Mouse (Mus musculus) c-Kit-positive CD71-negative TER-119-negative erythroid progenitor cells, embryonic 14.5 days (primary cell): ENCODE results near the gene Il20rb.

Source experiments
- DNase-seq: peaks from one replicate; pipeline ENCODE4 v3.0.0-alpha.2; 2013; ENCODE audit warnings: low read depth

Il20rb gene

DNA sequence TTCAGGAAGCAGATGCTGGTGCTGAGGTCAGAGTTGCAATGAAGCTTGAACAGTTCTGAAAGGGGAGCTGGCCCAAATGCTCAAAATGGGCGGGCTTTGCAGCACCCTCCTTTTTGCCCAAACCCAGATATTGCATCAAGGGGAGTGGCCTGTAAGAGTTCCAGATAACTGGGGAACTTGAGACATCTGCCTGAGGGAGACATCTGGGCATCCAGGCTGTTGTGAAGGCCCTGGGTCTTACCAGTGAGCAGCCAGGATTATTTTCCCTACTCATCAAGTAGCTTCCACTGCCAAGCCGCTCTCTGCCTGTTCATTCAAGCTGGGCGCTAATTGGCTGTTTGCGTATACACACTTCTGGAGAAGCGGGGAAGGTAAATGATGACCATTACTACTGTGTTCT lies at the start of gene Il20rb:
Gene Il20rb (minus strand): TSS at position 358 of the 400 bp plus-strand sequence.
- no peak for DNase-seq

DNA sequence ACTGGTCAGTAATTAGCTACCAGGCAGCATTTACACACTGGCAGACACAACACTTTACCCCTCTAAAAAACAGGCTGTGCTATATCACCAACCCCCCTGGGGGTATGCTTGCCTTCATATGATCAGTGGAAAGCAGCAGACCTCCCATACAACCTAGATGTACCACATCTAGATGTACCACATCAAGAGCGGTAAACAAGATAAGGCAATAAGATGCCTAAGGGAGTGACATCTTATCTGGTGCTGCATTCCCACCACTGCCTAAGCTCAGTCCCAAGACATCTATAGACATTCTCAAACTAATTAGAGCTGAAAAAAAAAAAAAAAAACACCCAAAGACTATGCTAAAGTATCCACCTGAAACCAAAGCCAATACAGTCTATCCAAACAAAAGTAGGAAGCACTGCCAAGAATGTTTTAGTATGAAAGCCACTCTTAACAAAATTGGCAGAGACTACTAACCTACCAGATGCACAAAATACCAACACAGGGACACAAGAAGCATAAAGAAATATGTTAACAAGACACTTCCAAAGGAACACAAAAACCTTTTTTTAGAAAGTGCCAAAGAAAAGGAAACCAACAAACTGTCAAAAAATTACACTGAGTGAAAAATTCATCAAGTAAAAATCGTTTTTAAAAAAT lies 49.2 kb upstream of the Il20rb start:
- no peak for DNase-seq

DNA sequence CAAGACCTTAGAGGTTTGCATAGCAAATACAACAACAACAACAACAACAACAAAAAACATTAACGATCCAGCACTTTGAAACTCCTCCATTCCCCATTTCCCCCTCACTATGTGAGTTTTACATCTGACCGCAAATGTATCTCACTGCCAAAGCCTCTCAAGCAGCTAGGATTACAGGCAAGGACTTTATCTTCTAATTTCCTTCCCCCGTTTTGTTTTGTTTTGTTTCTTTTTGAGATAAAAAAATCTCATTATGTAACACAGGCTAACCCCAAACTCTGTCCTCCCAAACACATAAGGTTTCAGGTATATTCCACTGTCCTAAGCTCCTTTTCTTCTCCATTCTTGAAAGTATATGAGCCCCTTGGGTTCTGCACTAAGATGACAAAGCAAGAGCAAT lies 48.1 kb upstream of the Il20rb start:
- no peak for DNase-seq

DNA sequence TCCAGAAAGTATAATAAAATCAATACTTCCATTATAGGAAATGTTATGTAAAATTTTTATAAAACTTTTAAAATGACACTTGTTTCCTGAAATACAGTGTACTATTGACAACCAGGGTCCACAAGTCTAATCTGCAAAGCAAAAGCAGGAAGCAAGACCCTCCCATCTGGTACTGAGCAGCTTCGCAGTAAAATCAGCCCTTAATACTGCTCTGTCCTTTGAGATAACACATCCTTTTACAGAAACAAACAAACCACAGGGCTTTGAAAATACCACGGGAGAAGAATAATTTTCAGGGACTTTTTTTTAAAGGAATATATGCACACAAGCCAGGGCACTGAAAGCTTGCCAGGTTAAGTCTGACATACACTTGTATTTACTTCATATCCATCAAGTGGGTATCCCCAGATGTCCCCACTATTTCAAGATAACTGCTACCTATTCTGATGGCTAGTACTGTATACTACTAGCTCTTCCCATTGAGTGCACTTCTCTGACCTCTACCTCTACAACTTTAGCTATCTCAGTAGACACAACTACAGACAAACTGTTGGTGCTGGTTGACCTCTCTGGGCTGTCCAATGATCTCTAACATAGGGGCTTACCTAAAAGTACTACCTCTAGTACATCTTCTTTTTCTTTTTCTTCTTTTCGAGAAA lies 46.4 kb upstream of the Il20rb start:
- DNase-seq = no peak

DNA sequence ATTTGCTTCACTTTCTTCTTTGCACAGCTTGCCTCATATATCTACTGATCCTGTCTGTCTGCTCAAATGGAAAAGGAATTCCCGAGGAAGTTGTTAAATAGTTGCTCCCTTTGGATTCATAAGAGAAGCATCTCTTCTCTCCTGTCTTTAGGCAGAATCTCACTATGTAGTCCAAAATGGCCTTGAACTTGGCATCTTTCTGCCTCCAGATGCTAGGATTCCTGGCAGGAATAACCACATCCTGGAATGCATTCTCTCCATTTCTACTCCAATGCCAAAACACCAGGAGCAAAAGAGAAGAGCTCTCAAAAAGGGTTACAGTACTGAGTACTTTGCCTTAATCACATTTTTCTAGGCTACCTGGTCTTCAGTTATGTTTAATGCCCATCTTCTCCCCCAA lies 44.7 kb upstream of the Il20rb start:
- DNase-seq = no peak

DNA sequence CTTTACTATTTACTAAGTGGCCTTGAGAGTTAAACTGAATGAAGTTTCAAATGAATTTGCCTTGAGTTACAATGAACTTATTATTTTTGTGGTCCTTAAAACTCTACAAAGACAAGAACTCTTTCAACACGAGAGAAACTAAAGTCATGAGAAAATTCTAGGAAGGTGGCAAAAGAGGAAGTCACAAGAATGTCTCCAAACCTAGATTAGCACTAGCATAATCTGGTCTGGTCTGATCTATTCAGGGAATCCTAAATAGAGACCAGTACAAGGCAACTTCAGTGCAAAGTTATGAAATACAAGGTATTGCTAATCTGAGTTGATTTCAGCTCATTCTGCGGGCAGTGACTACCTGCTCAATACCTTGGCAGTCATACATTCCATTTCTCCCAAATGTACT lies 38.6 kb upstream of the Il20rb start:
- no peak for DNase-seq

DNA sequence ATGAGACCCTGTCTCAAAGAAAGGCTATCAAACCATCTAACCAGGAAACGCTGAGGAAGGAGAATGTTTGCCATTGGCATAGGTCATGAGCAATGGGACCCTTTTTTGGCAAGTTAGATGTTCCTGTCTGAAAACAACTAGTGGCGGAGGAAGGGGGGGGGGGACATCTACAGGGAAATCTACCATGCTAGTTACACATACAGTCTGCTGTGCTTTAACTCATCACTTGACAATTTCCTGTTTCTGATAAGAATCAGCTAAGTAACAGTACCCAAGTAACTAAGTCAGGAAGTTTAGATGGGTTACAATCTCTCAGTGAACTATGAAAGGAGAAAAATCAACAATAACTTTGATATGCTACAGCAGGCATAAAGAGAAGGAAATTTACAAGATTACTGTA lies 35.4 kb upstream of the Il20rb start:
- DNase-seq = no peak

DNA sequence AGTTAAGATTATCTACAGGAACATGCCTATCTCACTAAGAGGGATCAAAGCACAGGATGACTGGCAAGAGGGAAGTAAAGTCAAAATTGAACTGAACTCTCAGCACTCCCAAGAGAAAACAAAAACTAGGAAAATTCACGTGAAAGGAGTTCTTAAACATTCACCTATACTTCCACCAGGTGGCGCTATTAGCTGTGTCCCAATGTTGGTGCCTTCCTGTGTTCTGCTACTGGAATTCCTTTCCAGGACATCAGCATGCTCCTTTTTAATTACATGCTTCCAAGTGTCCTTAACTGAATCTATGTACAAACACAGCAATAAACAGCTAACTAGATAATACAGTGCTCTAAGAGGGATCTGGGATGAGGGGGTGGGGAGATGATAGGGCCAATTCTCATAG lies 34.0 kb upstream of the Il20rb start:
- DNase-seq = peak; percentile 24

DNA sequence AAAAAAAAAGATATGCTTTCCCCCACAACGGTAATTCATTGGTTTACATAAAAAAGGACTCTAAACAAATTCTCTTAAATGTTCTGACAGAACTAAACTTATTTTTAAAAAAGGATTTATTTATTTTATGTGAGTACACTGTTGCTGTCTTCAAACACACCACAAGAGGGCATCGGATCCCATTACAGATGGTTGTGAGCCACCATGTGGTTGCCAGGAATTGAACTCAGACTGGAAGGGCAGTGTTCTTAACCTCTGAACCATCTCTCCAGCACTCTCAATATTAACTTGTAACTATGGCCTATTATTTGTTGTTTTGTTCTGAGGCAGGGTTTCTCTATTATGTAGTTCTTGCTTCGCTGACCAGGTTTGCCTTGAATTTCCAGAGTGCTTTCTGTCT lies 33.4 kb upstream of the Il20rb start:
- no peak for DNase-seq

DNA sequence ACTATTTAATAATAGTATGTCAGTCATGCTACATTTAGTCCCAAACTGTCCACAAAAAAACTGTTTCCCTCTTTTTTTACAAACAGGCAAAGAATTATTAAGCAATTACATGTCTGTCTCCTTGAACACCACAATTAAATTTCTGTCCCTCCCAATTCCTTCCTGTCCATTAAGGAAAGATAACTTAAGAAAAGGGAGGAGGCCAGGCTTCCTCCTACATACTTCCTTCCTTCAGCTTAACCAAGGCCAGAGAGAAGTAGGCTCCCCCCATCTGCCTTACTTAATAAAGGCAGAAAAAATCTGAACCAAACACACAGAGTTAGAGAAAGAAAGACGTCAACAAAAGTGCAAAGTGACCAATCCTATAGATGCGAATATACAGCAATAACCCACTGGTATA lies 21.0 kb upstream of the Il20rb start:
- no peak for DNase-seq

DNA sequence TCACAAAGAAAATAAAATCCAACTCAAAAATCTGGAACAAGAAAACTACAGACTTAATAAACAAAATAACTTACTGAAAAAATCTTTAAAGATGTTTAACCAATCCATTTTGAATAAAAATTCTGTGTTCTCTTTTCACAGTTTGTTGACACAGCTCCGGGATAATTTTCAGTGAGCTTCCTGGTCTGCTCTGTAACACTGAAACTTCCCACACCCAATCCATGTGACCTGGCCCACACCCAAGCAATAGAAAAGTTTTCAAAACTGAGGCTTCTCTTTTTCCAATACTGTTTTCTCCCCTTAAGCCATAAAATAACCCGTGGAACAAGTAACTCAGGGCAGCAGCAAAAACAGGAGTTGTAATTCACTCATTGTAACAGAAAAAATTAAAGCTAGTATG lies 20.1 kb upstream of the Il20rb start:
- no peak for DNase-seq

DNA sequence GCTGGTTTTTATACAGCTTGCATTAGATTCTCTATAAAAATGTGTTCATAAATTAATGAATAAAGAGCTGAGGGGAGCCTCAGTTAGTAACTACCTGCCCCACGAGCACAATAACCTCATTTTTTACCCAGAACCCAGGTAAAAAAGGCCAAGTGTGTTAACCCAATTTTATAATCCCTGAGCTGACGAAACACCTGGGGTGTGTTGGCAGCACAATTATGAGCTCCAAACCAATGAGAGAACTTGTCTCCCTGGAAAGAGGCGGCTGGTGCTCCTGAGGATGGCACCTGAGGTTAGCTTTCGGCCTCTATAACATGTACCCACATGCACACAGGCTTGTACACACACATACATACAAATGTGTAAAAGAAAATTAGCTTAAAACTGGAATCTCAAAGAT lies 18.9 kb upstream of the Il20rb start:
- DNase-seq = no peak

DNA sequence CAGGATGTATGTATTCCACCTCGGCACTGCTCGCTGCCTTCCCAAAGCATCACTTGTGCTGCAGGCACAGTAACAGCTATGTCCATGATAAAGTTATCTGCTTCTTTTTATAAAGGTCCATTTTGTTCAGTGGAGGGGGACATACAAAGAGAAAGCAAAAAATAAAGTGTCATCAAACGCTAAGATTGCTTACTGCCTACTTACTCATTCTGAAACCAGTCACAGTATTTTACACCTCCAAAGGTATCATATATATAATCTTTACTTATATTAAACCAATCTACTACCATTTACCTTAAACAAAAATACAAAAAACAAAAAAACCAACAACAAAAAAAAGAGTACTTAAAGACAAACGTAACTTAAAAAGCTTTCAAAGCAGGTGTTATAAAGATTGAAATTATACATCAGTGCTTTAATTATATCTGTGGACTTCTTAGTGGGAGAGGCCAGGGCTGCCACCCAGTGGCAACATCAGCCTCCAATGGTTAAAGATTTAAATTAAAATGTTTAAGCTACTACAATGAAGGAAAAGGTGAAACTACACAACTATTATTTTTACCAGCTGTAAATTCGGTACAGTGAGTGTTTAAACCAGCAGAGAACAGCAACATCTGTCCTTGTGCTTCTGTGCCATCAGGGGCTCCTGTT lies 7.1 kb upstream of the Il20rb start:
- no peak for DNase-seq

DNA sequence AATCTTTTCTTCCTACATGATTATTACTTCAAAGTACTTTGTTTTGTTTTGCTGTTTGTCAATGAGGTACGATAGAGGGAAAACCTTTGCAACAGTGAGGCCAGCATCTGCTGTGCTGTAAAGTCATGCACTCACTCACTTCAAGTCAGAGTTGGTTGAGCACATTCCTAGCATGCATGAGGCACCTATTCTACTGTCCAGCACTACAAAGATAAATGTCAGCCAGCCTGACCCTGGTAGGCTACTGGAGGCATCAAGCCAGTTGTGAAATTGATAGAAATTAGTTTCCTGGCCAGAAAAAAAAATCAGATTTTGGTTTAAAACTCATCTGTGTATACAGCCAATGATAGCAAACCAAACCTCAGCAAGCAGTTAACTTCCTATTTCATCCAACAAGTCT lies 4.8 kb upstream of the Il20rb start:
- no peak for DNase-seq

DNA sequence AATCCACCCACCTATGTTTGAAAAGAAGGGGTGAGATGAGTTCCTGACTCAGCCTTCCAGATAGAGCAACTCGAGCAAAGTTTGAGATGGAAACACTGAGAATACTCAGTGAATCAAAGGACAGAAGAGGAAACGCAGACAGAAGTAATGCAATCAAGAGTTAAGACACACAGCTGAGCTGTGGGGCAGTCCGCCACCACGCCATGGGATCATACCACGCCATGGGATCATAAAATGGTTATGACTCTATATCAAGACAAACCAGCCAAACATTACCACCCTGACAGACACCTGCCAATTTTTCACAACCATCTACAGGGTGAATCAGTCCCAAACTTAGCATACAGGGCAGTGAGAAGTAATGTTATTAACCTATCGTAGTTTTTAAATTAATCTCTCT lies 2.4 kb upstream of the Il20rb start:
- DNase-seq = no peak

DNA sequence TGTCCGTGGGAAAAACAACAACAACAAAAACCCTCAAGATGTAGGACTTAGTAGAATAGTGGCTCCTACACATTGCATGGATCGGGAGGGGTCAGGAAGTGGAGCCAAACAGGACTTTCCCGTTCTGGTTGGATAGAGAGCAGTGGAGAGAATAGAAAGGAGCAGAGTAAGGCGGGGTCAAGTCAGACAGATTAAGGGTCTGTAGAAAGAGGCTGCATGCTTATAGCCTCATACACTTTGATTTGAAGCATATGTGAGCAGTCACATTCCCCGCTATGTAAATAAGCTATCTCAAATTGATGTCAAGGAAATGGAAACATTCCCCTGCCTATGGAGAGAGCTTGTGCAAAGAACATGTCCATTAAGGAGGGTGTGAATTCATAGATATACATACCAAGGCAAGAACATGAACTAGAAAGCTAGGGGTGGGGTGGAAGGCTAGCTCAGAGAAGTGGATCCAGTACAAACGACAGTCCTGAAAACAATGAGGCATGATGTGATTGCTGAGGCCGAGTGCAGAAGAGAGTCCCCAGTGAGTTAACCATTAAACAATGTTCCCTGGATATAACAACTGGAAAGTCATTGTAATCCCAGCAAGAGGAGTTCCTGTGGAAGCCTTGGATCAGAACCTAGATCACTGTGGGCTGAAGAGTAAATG lies 1.6 kb upstream of the Il20rb start:
- no peak for DNase-seq

DNA sequence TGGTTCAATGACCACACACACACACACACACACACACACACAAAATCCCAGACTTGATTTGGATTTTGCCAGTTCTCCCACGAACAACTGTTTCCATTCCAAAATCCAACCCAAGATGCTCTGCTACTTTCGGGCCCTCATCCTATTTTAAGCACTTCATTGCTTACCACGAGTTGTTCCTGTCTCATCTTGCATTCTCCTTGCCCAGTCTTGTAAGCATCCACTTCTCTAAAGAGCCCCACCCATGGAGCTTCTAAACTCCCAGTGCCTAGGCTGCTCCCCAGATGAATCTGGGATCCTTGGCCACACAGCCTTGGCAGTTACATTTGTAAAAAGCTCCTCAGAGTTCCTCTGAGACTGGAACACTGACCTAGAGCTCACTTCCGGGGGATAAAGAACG lies 3.3 kb downstream of the Il20rb start:
- no peak for DNase-seq

DNA sequence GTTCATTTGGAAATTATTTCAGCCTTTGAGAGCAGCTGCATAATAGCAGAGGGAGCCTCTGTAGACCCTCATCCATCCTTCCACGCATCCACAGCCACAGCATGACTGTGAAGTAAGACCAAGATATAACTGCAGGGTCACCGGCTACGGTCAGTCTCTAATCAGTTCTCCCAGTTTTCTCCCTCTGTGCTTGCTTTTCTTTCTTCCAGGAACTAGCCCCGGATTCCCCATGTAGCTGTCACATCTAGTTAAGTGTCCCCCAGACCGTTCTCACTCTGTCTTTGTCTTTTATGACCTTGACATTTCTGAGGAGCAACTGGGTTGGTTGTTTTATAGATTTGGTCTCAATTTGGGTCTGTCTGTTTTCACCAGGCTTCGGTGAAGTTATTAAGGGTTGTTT lies 5.0 kb downstream of the Il20rb start:
- no peak for DNase-seq

DNA sequence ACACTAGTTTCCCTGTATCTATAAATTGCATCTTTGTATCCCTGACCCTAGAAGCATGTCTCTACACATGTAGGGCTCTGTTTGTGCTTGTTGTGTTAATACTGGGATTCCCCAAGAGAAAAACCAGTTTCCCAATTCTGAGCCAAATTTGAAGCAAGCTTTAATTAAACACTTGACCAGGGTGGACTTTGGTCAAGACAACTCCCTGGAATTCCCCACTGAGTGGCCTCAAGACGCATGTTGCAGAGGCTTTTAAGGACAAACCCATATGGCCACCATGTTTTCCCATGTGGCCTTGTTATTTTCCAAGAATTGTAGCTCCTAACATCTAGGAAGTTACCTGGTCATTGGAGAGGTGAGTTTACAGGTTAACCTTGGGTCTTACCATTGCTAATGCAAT lies 12.5 kb downstream of the Il20rb start:
- DNase-seq = no peak

DNA sequence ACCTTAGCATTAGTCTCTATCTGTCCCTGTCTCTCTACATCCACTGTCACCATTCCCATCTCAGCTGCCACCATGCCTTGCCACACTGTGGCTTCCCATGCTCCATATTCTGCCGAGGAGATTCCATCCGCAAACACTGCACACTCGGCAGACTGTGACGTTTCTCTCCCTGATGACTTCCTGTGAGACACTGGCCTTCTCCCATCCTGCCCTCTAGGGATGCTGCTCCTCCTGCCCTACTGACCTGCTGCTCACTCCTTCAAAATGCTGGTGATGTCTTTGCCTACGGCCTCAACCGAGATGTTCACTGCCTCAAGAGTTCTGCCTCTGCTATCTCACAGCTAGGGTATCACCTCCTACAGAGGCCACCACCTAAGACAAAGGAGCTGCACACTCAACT lies 13.2 kb downstream of the Il20rb start:
- DNase-seq = no peak

DNA sequence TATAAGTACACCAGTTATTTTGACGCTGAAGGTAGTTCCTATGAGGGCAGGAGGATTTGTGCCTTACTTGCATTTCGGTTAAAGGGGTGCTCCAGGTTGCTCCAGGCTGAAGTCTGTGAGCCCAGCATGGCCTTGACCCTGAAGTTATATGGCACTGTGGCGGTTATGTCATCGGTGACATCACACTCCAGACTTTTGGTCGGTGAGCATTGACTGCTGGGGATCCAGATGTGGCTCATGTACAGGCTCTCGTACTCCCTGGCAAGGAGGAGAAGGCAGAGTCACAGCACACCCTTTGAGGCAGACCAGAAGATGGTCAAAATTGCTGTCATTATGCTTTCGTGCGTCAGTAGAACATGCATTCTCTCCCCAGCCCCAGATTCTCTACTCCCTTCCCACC lies 13.7 kb downstream of the Il20rb start:
- DNase-seq = no peak

DNA sequence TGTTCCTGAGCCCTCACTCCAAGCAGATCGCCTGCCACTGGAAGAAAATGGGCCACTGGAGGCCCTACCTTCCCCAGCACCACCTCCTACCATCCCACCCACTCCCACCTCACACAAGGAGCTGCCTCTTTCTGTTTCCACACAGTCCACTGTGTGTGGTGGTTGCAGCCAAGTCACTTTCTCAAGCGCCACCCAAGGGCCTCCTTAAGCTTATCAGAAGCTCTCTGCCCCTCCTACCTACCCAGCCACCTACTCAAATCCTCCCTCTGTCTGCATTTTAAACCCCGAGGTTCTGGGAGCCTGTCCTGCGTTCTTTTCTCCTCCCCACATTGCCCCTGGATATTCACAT lies 15.0 kb downstream of the Il20rb start:
- DNase-seq = no peak

DNA sequence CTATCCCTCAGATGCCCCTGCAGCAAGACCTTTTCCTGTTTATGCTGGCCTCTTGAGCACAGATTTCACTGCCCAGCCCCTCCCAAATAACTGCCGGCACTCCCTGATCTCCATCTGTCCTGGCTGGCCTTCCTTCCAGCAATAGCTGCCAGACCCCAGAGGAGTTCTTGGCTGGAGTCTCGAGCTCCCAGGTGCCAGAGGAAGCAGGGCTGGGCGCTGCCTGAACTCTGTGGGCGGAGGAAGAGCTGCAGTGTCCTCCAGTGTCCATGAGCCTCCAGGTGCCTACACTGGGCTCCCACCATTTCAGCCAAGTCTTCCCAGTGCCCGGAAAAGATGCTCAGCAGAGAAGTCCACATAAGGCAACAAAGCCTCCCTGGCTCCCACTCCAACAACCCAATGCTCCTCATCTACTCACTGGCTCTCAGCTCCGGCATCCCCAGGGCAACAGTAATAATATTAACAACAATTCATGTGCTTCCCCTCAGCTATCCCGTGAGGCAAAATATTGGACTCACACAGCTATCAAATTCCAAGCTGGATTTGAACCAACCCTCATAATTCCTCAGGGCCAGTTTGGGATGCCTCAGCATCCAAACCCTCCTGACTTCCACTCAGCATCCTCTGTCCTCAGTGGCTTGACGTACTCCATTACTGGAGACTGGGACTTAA lies 15.5 kb downstream of the Il20rb start:
- no peak for DNase-seq
